Mouse (Mus musculus): ENCODE measurements around the gene Tmx1. TPM values are rescaled to one million over a fixed set of nuclear protein-coding genes. Genes with fewer than 3 reads are reported as not detected.

Tmx1 gene
- polyA plus RNA-seq (2015; fragmentation: Nextera tagmentation; extraction: Ambion mirVana) = 117 and 119 TPM in 2 replicates

- H3K27ac ChIP-seq (replicated peaks) = peak within 1 kb of the TSS; percentile 96
- ATAC-seq (ENCODE audit: insufficient read depth) = peak; percentile 89
- H3K36me3 ChIP-seq (replicated peaks) = peaks cover 24% of the 10 kb centered on the region
- under 1% methylated on average over 58 of the region's 58 CpGs for WGBS (ENCODE audit: insufficient replicate concordance)
- H3K4me2 ChIP-seq = peak within 1 kb of the TSS; percentile 77
- H3K27me3 ChIP-seq = no peaks in the 10 kb centered on the region
- H3K9me3 ChIP-seq (replicated peaks) = no peaks in the 10 kb centered on the region
- peak within 1 kb of the TSS; percentile 96 for H3K9ac ChIP-seq
- peak within 1 kb of the TSS; percentile 96 for H3K4me3 ChIP-seq (replicated peaks)
- peaks cover 56% of the 10 kb centered on the region for H3K4me1 ChIP-seq (replicated peaks)
Observed at GRCm38 (mm10) chr12:70452726-70453645, at the start of gene Tmx1. Gene Tmx1, plus strand, starts transcription at chr12:70453095.

GRCm38 (mm10) chr12:70404327-70404726 lies 48.6 kb upstream of the Tmx1 start:
- H3K36me3 ChIP-seq (replicated peaks) = no peaks in the 10 kb centered on the region
- H3K4me2 ChIP-seq = no peak overlapping the region
- no peak overlapping the region for H3K4me3 ChIP-seq (replicated peaks)
- 66% methylated on average over 6 of the region's 6 CpGs for WGBS (ENCODE audit: insufficient replicate concordance)
- no peaks in the 10 kb centered on the region for H3K9me3 ChIP-seq (replicated peaks)
- ATAC-seq (ENCODE audit: insufficient read depth) = no peak
- no peak overlapping the region for H3K9ac ChIP-seq
- no peak overlapping the region for H3K27ac ChIP-seq (replicated peaks)
- H3K27me3 ChIP-seq = no peaks in the 10 kb centered on the region
- no peaks in the 10 kb centered on the region for H3K4me1 ChIP-seq (replicated peaks)

GRCm38 (mm10) chr12:70408396-70408795 lies 44.5 kb upstream of the Tmx1 start:
- H3K9ac ChIP-seq = no peak overlapping the region
- no peaks in the 10 kb centered on the region for H3K4me1 ChIP-seq (replicated peaks)
- 56% methylated on average over 1 of the region's 1 CpGs for WGBS (ENCODE audit: insufficient replicate concordance)
- H3K36me3 ChIP-seq (replicated peaks) = no peaks in the 10 kb centered on the region
- no peak for ATAC-seq (ENCODE audit: insufficient read depth)
- no peaks in the 10 kb centered on the region for H3K9me3 ChIP-seq (replicated peaks)
- H3K27me3 ChIP-seq = no peaks in the 10 kb centered on the region
- no peak overlapping the region for H3K4me3 ChIP-seq (replicated peaks)
- H3K27ac ChIP-seq (replicated peaks) = no peak overlapping the region
- H3K4me2 ChIP-seq = no peak overlapping the region

GRCm38 (mm10) chr12:70409600-70409999 lies 43.3 kb upstream of the Tmx1 start:
- WGBS (ENCODE audit: insufficient replicate concordance) = 64% methylated on average over 2 of the region's 2 CpGs

GRCm38 (mm10) chr12:70420216-70420615 lies 32.7 kb upstream of the Tmx1 start:
- ATAC-seq (ENCODE audit: insufficient read depth) = no peak
- no peak overlapping the region for H3K9ac ChIP-seq
- H3K9me3 ChIP-seq (replicated peaks) = no peaks in the 10 kb centered on the region
- WGBS (ENCODE audit: insufficient replicate concordance) = 69% methylated on average over 1 of the region's 1 CpGs
- H3K4me3 ChIP-seq (replicated peaks) = no peak overlapping the region
- H3K4me1 ChIP-seq (replicated peaks) = no peaks in the 10 kb centered on the region
- no peak overlapping the region for H3K27ac ChIP-seq (replicated peaks)
- no peaks in the 10 kb centered on the region for H3K36me3 ChIP-seq (replicated peaks)
- peaks cover 5% of the 10 kb centered on the region; the same call in 1 of the 2 replicates for H3K27me3 ChIP-seq
- H3K4me2 ChIP-seq = no peak overlapping the region

More at GRCm38 (mm10) chr12:70409600-70409999, 43.3 kb upstream of the Tmx1 start:
- H3K4me2 ChIP-seq = no peak overlapping the region
- no peaks in the 10 kb centered on the region for H3K36me3 ChIP-seq (replicated peaks)
- no peaks in the 10 kb centered on the region for H3K9me3 ChIP-seq (replicated peaks)
- ATAC-seq (ENCODE audit: insufficient read depth) = no peak
- H3K4me1 ChIP-seq (replicated peaks) = no peaks in the 10 kb centered on the region
- no peaks in the 10 kb centered on the region for H3K27me3 ChIP-seq
- no peak overlapping the region for H3K9ac ChIP-seq
- no peak overlapping the region for H3K4me3 ChIP-seq (replicated peaks)
- H3K27ac ChIP-seq (replicated peaks) = no peak overlapping the region

GRCm38 (mm10) chr12:70421028-70421427 lies 31.9 kb upstream of the Tmx1 start:
- H3K4me1 ChIP-seq (replicated peaks) = no peaks in the 10 kb centered on the region
- no peak overlapping the region for H3K4me3 ChIP-seq (replicated peaks)
- H3K27ac ChIP-seq (replicated peaks) = no peak overlapping the region
- peaks cover 5% of the 10 kb centered on the region; the same call in 1 of the 2 replicates for H3K27me3 ChIP-seq
- no peak for ATAC-seq (ENCODE audit: insufficient read depth)
- H3K4me2 ChIP-seq = no peak overlapping the region
- 62% methylated on average over 3 of the region's 3 CpGs for WGBS (ENCODE audit: insufficient replicate concordance)
- H3K9me3 ChIP-seq (replicated peaks) = no peaks in the 10 kb centered on the region
- H3K36me3 ChIP-seq (replicated peaks) = no peaks in the 10 kb centered on the region
- H3K9ac ChIP-seq = no peak overlapping the region

GRCm38 (mm10) chr12:70422322-70423118 lies 30.4 kb upstream of the Tmx1 start:
- no peak for ATAC-seq (ENCODE audit: insufficient read depth)
- no peaks in the 10 kb centered on the region for H3K36me3 ChIP-seq (replicated peaks)
- no peak overlapping the region for H3K27ac ChIP-seq (replicated peaks)
- peaks cover 5% of the 10 kb centered on the region; the same call in 1 of the 2 replicates for H3K27me3 ChIP-seq
- H3K9ac ChIP-seq = no peak overlapping the region
- H3K4me2 ChIP-seq = no peak overlapping the region
- no peak overlapping the region for H3K4me3 ChIP-seq (replicated peaks)
- no peaks in the 10 kb centered on the region for H3K9me3 ChIP-seq (replicated peaks)
- WGBS (ENCODE audit: insufficient replicate concordance) = 61% methylated on average over 9 of the region's 9 CpGs
- peaks cover 4% of the 10 kb centered on the region; the same call in 1 of the 2 replicates for H3K4me1 ChIP-seq (replicated peaks)

GRCm38 (mm10) chr12:70427885-70428284 lies 25.0 kb upstream of the Tmx1 start:
- Histone ChIP-seq H3K9me3 (replicated peaks) (no peaks in the 10 kb centered on the region), H3K9ac (no peak overlapping the region), H3K27ac (replicated peaks) (no peak overlapping the region), H3K4me1 (replicated peaks) (peaks cover 16% of the 10 kb centered on the region), H3K27me3 (peaks cover 5% of the 10 kb centered on the region; the same call in 1 of the 2 replicates), H3K36me3 (replicated peaks) (no peaks in the 10 kb centered on the region), H3K4me2 (no peak overlapping the region), H3K4me3 (replicated peaks) (no peak overlapping the region)
- 79% methylated on average over 3 of the region's 3 CpGs for WGBS (ENCODE audit: insufficient replicate concordance)
- no peak for ATAC-seq (ENCODE audit: insufficient read depth)

- peaks cover 16% of the 10 kb centered on the region for H3K4me1 ChIP-seq (replicated peaks)
- 55% methylated on average over 4 of the region's 4 CpGs for WGBS (ENCODE audit: insufficient replicate concordance)
- no peaks in the 10 kb centered on the region for H3K36me3 ChIP-seq (replicated peaks)
- no peak overlapping the region for H3K4me2 ChIP-seq
- no peak overlapping the region for H3K27ac ChIP-seq (replicated peaks)
- H3K9me3 ChIP-seq (replicated peaks) = no peaks in the 10 kb centered on the region
- H3K9ac ChIP-seq = no peak overlapping the region
- no peaks in the 10 kb centered on the region; the same call in 1 of the 2 replicates for H3K27me3 ChIP-seq
- no peak overlapping the region for H3K4me3 ChIP-seq (replicated peaks)
- no peak for ATAC-seq (ENCODE audit: insufficient read depth)
Observed at GRCm38 (mm10) chr12:70429637-70430036, 23.3 kb upstream of the Tmx1 start.

- no peaks in the 10 kb centered on the region for H3K36me3 ChIP-seq (replicated peaks)
- H3K4me3 ChIP-seq (replicated peaks) = no peak overlapping the region
- H3K27ac ChIP-seq (replicated peaks) = no peak overlapping the region
- peaks cover 16% of the 10 kb centered on the region for H3K4me1 ChIP-seq (replicated peaks)
- no peaks in the 10 kb centered on the region for H3K9me3 ChIP-seq (replicated peaks)
- H3K27me3 ChIP-seq = no peaks in the 10 kb centered on the region; the same call in 1 of the 2 replicates
- WGBS (ENCODE audit: insufficient replicate concordance) = 33% methylated on average over 8 of the region's 8 CpGs
- no peak for ATAC-seq (ENCODE audit: insufficient read depth)
- H3K4me2 ChIP-seq = no peak overlapping the region
- H3K9ac ChIP-seq = no peak overlapping the region
Observed at GRCm38 (mm10) chr12:70430307-70430950, 22.5 kb upstream of the Tmx1 start.

Data from liver, embryonic 15.5 days (tissue).